Mouse (Mus musculus): ENCODE results near the gene Rnaseh1. TPM values are rescaled to one million over a fixed set of nuclear protein-coding genes. Genes with fewer than 3 reads are reported as not detected.
A peak's percentile ranks its signal among the peaks of the same experiment; 100 is the strongest.

The Rnaseh1 gene
- polyA plus RNA-seq, 1 experiment from 2014 or later = 29.6 TPM

- 11% methylated on average over 6 of the region's 6 CpGs for WGBS
- 0 out of 2 replicates have a peak overlapping the region, but pooled peaks have one; percentile 26 for H3K27ac ChIP-seq (ENCODE audit: low read length)
- no peak for ATAC-seq (ENCODE audit: low read depth)
- H3K9me3 ChIP-seq (ENCODE audit: control insufficient read depth, low read length) = no peaks in the 10 kb centered on the region
- H3K27me3 ChIP-seq (ENCODE audit: control insufficient read depth, insufficient read depth, low read depth, low read length) = no peaks in the 10 kb centered on the region
- no peak overlapping the region for H3K4me2 ChIP-seq (ENCODE audit: low read depth, low read length)
- no peak overlapping the region for H3K4me3 ChIP-seq (ENCODE audit: low read length)
- no peak overlapping the region for H3K9ac ChIP-seq (ENCODE audit: low read length)
- no peaks in the 10 kb centered on the region; the same call in 1 of the 2 replicates for H3K4me1 ChIP-seq (replicated peaks; ENCODE audit: control insufficient read depth, insufficient read depth, low read length)
- H3K36me3 ChIP-seq (ENCODE audit: control insufficient read depth, insufficient read depth, low read length) = no peaks in the 10 kb centered on the region; the same call in 1 of the 2 replicates
Measured at GRCm38 (mm10) chr12:28699656-28700055, 50.3 kb downstream of the Rnaseh1 start.

- H3K4me2 ChIP-seq (ENCODE audit: low read depth, low read length) = no peak overlapping the region
- WGBS = 33% methylated on average over 3 of the region's 3 CpGs
- no peaks in the 10 kb centered on the region; the same call in 1 of the 2 replicates for H3K36me3 ChIP-seq (ENCODE audit: control insufficient read depth, insufficient read depth, low read length)
- no peak overlapping the region for H3K4me3 ChIP-seq (ENCODE audit: low read length)
- no peaks in the 10 kb centered on the region for H3K27me3 ChIP-seq (ENCODE audit: control insufficient read depth, insufficient read depth, low read depth, low read length)
- no peak for ATAC-seq (ENCODE audit: low read depth)
- no peaks in the 10 kb centered on the region for H3K9me3 ChIP-seq (ENCODE audit: control insufficient read depth, low read length)
- no peak overlapping the region for H3K9ac ChIP-seq (ENCODE audit: low read length)
- peak overlapping the region; percentile 26; the same call in 1 of the 2 replicates for H3K27ac ChIP-seq (ENCODE audit: low read length)
- no peaks in the 10 kb centered on the region for H3K4me1 ChIP-seq (replicated peaks; ENCODE audit: control insufficient read depth, insufficient read depth, low read length)
Measured at GRCm38 (mm10) chr12:28700101-28700511, 50.7 kb downstream of the Rnaseh1 start.

GRCm38 (mm10) chr12:28700561-28701025, 51.2 kb downstream of the Rnaseh1 start:
- 63% methylated on average over 19 of the region's 19 CpGs for WGBS
- no peak overlapping the region for H3K9ac ChIP-seq (ENCODE audit: low read length)
- no peaks in the 10 kb centered on the region for H3K9me3 ChIP-seq (ENCODE audit: control insufficient read depth, low read length)
- no peaks in the 10 kb centered on the region for H3K4me1 ChIP-seq (replicated peaks; ENCODE audit: control insufficient read depth, insufficient read depth, low read length)
- no peak overlapping the region for H3K4me2 ChIP-seq (ENCODE audit: low read depth, low read length)
- no peak for ATAC-seq (ENCODE audit: low read depth)
- no peak overlapping the region for H3K27ac ChIP-seq (ENCODE audit: low read length)
- no peaks in the 10 kb centered on the region for H3K27me3 ChIP-seq (ENCODE audit: control insufficient read depth, insufficient read depth, low read depth, low read length)
- no peak overlapping the region for H3K4me3 ChIP-seq (ENCODE audit: low read length)
- no peaks in the 10 kb centered on the region for H3K36me3 ChIP-seq (ENCODE audit: control insufficient read depth, insufficient read depth, low read length)

- no peaks in the 10 kb centered on the region for H3K27me3 ChIP-seq (ENCODE audit: control insufficient read depth, insufficient read depth, low read depth, low read length)
- H3K9me3 ChIP-seq (ENCODE audit: control insufficient read depth, low read length) = no peaks in the 10 kb centered on the region
- H3K4me1 ChIP-seq (replicated peaks; ENCODE audit: control insufficient read depth, insufficient read depth, low read length) = no peaks in the 10 kb centered on the region
- WGBS = 83% methylated on average over 11 of the region's 11 CpGs
- no peak for ATAC-seq (ENCODE audit: low read depth)
- H3K9ac ChIP-seq (ENCODE audit: low read length) = no peak overlapping the region
- H3K36me3 ChIP-seq (ENCODE audit: control insufficient read depth, insufficient read depth, low read length) = no peaks in the 10 kb centered on the region
- H3K4me3 ChIP-seq (ENCODE audit: low read length) = no peak overlapping the region
- no peak overlapping the region for H3K27ac ChIP-seq (ENCODE audit: low read length)
- H3K4me2 ChIP-seq (ENCODE audit: low read depth, low read length) = no peak overlapping the region
Measured at GRCm38 (mm10) chr12:28701302-28701701, 51.9 kb downstream of the Rnaseh1 start.

- Histone ChIP-seq H3K4me3 (ENCODE audit: low read length) (no peak overlapping the region), H3K4me1 (replicated peaks; ENCODE audit: control insufficient read depth, insufficient read depth, low read length) (no peaks in the 10 kb centered on the region), H3K4me2 (ENCODE audit: low read depth, low read length) (no peak overlapping the region), H3K27me3 (ENCODE audit: control insufficient read depth, insufficient read depth, low read depth, low read length) (no peaks in the 10 kb centered on the region), H3K27ac (ENCODE audit: low read length) (no peak overlapping the region), H3K36me3 (ENCODE audit: control insufficient read depth, insufficient read depth, low read length) (no peaks in the 10 kb centered on the region), H3K9ac (ENCODE audit: low read length) (no peak overlapping the region), H3K9me3 (ENCODE audit: control insufficient read depth, low read length) (no peaks in the 10 kb centered on the region)
- no peak for ATAC-seq (ENCODE audit: low read depth)
- 13% methylated on average over 12 of the region's 12 CpGs for WGBS
Measured at GRCm38 (mm10) chr12:28704381-28704780, 55.0 kb downstream of the Rnaseh1 start.

- Histone ChIP-seq H3K4me3 (ENCODE audit: low read length) (no peak overlapping the region), H3K9me3 (ENCODE audit: control insufficient read depth, low read length) (no peaks in the 10 kb centered on the region), H3K4me2 (ENCODE audit: low read depth, low read length) (no peak overlapping the region), H3K9ac (ENCODE audit: low read length) (no peak overlapping the region), H3K27ac (ENCODE audit: low read length) (no peak overlapping the region), H3K4me1 (replicated peaks; ENCODE audit: control insufficient read depth, insufficient read depth, low read length) (no peaks in the 10 kb centered on the region), H3K27me3 (ENCODE audit: control insufficient read depth, insufficient read depth, low read depth, low read length) (no peaks in the 10 kb centered on the region), H3K36me3 (ENCODE audit: control insufficient read depth, insufficient read depth, low read length) (peaks cover under 1% of the 10 kb centered on the region; the same call in 1 of the 2 replicates)
- no peak for ATAC-seq (ENCODE audit: low read depth)
- WGBS = 81% methylated on average over 6 of the region's 6 CpGs
Measured at GRCm38 (mm10) chr12:28705204-28705603, 55.8 kb downstream of the Rnaseh1 start.

- Histone ChIP-seq H3K36me3 (ENCODE audit: control insufficient read depth, insufficient read depth, low read length) (peaks cover 7% of the 10 kb centered on the region; the same call in 1 of the 2 replicates), H3K4me3 (ENCODE audit: low read length) (no peak overlapping the region), H3K9me3 (ENCODE audit: control insufficient read depth, low read length) (no peaks in the 10 kb centered on the region), H3K9ac (ENCODE audit: low read length) (no peak overlapping the region), H3K27ac (ENCODE audit: low read length) (no peak overlapping the region), H3K4me2 (ENCODE audit: low read depth, low read length) (no peak overlapping the region), H3K4me1 (replicated peaks; ENCODE audit: control insufficient read depth, insufficient read depth, low read length) (no peaks in the 10 kb centered on the region), H3K27me3 (ENCODE audit: control insufficient read depth, insufficient read depth, low read depth, low read length) (no peaks in the 10 kb centered on the region)
- 78% methylated on average over 4 of the region's 4 CpGs for WGBS
- no peak for ATAC-seq (ENCODE audit: low read depth)
Measured at GRCm38 (mm10) chr12:28708154-28708553, 58.8 kb downstream of the Rnaseh1 start.

Small RNA genes lying within 50 kb of the gene (microRNA-seq; reads per million reads assigned to microRNA genes)
- gene Mir6937 = not detected

Other genes starting within 250 kb of the Rnaseh1 start
- gene Dcdc2c, start 97.2 kb upstream of the Rnaseh1 start, polyA plus RNA-seq (2015; fragmentation: Nextera tagmentation; extraction: Ambion mirVana) = 0.18 and 0.19 TPM in 2 replicates
- gene Allc, start 67.1 kb upstream of the Rnaseh1 start, polyA plus RNA-seq (2015; fragmentation: Nextera tagmentation; extraction: Ambion mirVana) = not detected in 2 replicates
- gene Colec11, start 26.2 kb upstream of the Rnaseh1 start, polyA plus RNA-seq (2015; fragmentation: Nextera tagmentation; extraction: Ambion mirVana) = 4.3 and 5.0 TPM in 2 replicates
- 625 and 691 TPM in 2 replicates for gene Rps7, start 13.6 kb upstream of the Rnaseh1 start, polyA plus RNA-seq (2015; fragmentation: Nextera tagmentation; extraction: Ambion mirVana)
- gene Adi1, start 25.6 kb downstream of the Rnaseh1 start, polyA plus RNA-seq (2015; fragmentation: Nextera tagmentation; extraction: Ambion mirVana) = 83.1 and 84.0 TPM in 2 replicates
- gene Trappc12, start 100.9 kb downstream of the Rnaseh1 start, polyA plus RNA-seq (2015; fragmentation: Nextera tagmentation; extraction: Ambion mirVana) = 40.3 and 40.6 TPM in 2 replicates
- 27.3 and 29.4 TPM in 2 replicates for gene Eipr1, start 102.2 kb downstream of the Rnaseh1 start, polyA plus RNA-seq (2015; fragmentation: Nextera tagmentation; extraction: Ambion mirVana)

Data from lung, embryonic 16.5 days (tissue).